Mouse (Mus musculus) brain, adult 2 months (tissue): ENCODE measurements around the gene Slc9a9.

Experiments used
- DNase-seq: peaks from one replicate; pipeline ENCODE4 v3.0.0; 2011; ENCODE audit warnings: low read depth, low spot score

Slc9a9 gene

GRCm38 (mm10) chr9:95072450-95072955 lies 402.8 kb downstream of the Slc9a9 start:
- no peak for DNase-seq

- DNase-seq = no peak
Observed at GRCm38 (mm10) chr9:95073691-95074090, 404.0 kb downstream of the Slc9a9 start.

- DNase-seq = peak; percentile 65
Observed at GRCm38 (mm10) chr9:95075856-95076255, 406.1 kb downstream of the Slc9a9 start.

- DNase-seq = no peak
Observed at GRCm38 (mm10) chr9:95077938-95078337, 408.2 kb downstream of the Slc9a9 start.

- no peak for DNase-seq
Observed at GRCm38 (mm10) chr9:95078626-95079025, 408.9 kb downstream of the Slc9a9 start.

GRCm38 (mm10) chr9:95079951-95080350 lies 410.2 kb downstream of the Slc9a9 start:
- DNase-seq = no peak

GRCm38 (mm10) chr9:95086109-95086821 lies 416.6 kb downstream of the Slc9a9 start:
- peak; percentile 45 for DNase-seq

- no peak for DNase-seq
Observed at GRCm38 (mm10) chr9:95088221-95088620, 418.5 kb downstream of the Slc9a9 start.

- DNase-seq = peak; percentile 63
Observed at GRCm38 (mm10) chr9:95089050-95089449, 419.3 kb downstream of the Slc9a9 start.

- DNase-seq = peak; percentile 59
Observed at GRCm38 (mm10) chr9:95096486-95096885, 426.8 kb downstream of the Slc9a9 start.

GRCm38 (mm10) chr9:95105768-95106167 lies 436.1 kb downstream of the Slc9a9 start:
- no peak for DNase-seq

- no peak for DNase-seq
Observed at GRCm38 (mm10) chr9:95109799-95110198, 440.1 kb downstream of the Slc9a9 start.

GRCm38 (mm10) chr9:95110768-95111167 lies 441.1 kb downstream of the Slc9a9 start:
- no peak for DNase-seq

- DNase-seq = no peak
Observed at GRCm38 (mm10) chr9:95111732-95112131, 442.0 kb downstream of the Slc9a9 start.

- peak; percentile 36 for DNase-seq
Observed at GRCm38 (mm10) chr9:95113157-95114135, 443.7 kb downstream of the Slc9a9 start.

- DNase-seq = no peak
Observed at GRCm38 (mm10) chr9:95120062-95120461, 450.4 kb downstream of the Slc9a9 start.

GRCm38 (mm10) chr9:95121151-95121835 lies 451.6 kb downstream of the Slc9a9 start:
- no peak for DNase-seq

GRCm38 (mm10) chr9:95125683-95126082 lies 456.0 kb downstream of the Slc9a9 start:
- DNase-seq = peak; percentile 26

- no peak for DNase-seq
Observed at GRCm38 (mm10) chr9:95127774-95128173, 458.1 kb downstream of the Slc9a9 start.

GRCm38 (mm10) chr9:95149206-95149729 lies 479.6 kb downstream of the Slc9a9 start:
- no peak for DNase-seq

- DNase-seq = no peak
Observed at GRCm38 (mm10) chr9:95150096-95150495, 480.4 kb downstream of the Slc9a9 start.
